Mouse (Mus musculus): ENCODE measurements around the gene Lgr5. TPM values are rescaled to one million over a fixed set of nuclear protein-coding genes. Genes with fewer than 3 reads are reported as not detected.

Gene Lgr5
- polyA plus RNA-seq (2015; fragmentation: Nextera tagmentation; extraction: Ambion mirVana): 12.2 and 14.5 TPM in 2 replicates

- WGBS: under 1% methylated on average over 47 of the region's 47 CpGs
- peaks cover 41% of the 10 kb centered on the region for H3K27me3 ChIP-seq
- ATAC-seq (ENCODE audit: insufficient number of reproducible peaks, low FRiP score, low TSS enrichment, low read depth): peak; percentile 72
Observed at GRCm38 (mm10) chr10:115587301-115587969, at the start of gene Lgr5. TSS of gene Lgr5 (minus strand) at chr10:115587780.

GRCm38 (mm10) chr10:115626678-115627077, 39.1 kb upstream of the Lgr5 start:
- H3K4me2 ChIP-seq (replicated peaks): no peak overlapping the region
- no peak overlapping the region for H3K9ac ChIP-seq
- H3K27ac ChIP-seq (replicated peaks): no peak overlapping the region
- H3K4me3 ChIP-seq (replicated peaks): no peak overlapping the region
- no peaks in the 10 kb centered on the region for H3K36me3 ChIP-seq
- WGBS: 81% methylated on average over 6 of the region's 6 CpGs
- H3K27me3 ChIP-seq: no peaks in the 10 kb centered on the region
- ATAC-seq (ENCODE audit: insufficient number of reproducible peaks, low FRiP score, low TSS enrichment, low read depth): no peak
- peaks cover 5% of the 10 kb centered on the region; the same call in 1 of the 2 replicates for H3K4me1 ChIP-seq
- no peaks in the 10 kb centered on the region for H3K9me3 ChIP-seq (replicated peaks)

More at GRCm38 (mm10) chr10:115587301-115587969, at the start of gene Lgr5:
- peak within 1 kb of the TSS; percentile 95 for H3K4me2 ChIP-seq (replicated peaks)
- H3K27ac ChIP-seq (replicated peaks): no peak within 1 kb of the TSS
- peak within 1 kb of the TSS; percentile 55 for H3K4me3 ChIP-seq (replicated peaks)
- no peaks in the 10 kb centered on the region for H3K36me3 ChIP-seq
- H3K9ac ChIP-seq: peak within 1 kb of the TSS; percentile 23; the same call in 1 of the 2 replicates
- no peaks in the 10 kb centered on the region for H3K9me3 ChIP-seq (replicated peaks)
- peaks cover 32% of the 10 kb centered on the region for H3K4me1 ChIP-seq

- no peaks in the 10 kb centered on the region for H3K36me3 ChIP-seq
- peaks cover 5% of the 10 kb centered on the region; the same call in 1 of the 2 replicates for H3K4me1 ChIP-seq
- no peak for ATAC-seq (ENCODE audit: insufficient number of reproducible peaks, low FRiP score, low TSS enrichment, low read depth)
- H3K4me2 ChIP-seq (replicated peaks): no peak overlapping the region
- no peak overlapping the region for H3K9ac ChIP-seq
- no peak overlapping the region for H3K4me3 ChIP-seq (replicated peaks)
- no peak overlapping the region for H3K27ac ChIP-seq (replicated peaks)
- H3K27me3 ChIP-seq: no peaks in the 10 kb centered on the region
- H3K9me3 ChIP-seq (replicated peaks): no peaks in the 10 kb centered on the region
- 65% methylated on average over 2 of the region's 2 CpGs for WGBS
Observed at GRCm38 (mm10) chr10:115624957-115625356, 37.4 kb upstream of the Lgr5 start.

GRCm38 (mm10) chr10:115623956-115624671, 36.5 kb upstream of the Lgr5 start:
- ATAC-seq (ENCODE audit: insufficient number of reproducible peaks, low FRiP score, low TSS enrichment, low read depth): peak; percentile 39; the same call in 1 of the 2 replicates
- Histone ChIP-seq H3K27ac (replicated peaks) (0 out of 2 replicates have a peak overlapping the region, but pooled peaks have one; percentile 51), H3K9me3 (replicated peaks) (no peaks in the 10 kb centered on the region), H3K4me2 (replicated peaks) (no peak overlapping the region), H3K4me3 (replicated peaks) (no peak overlapping the region), H3K9ac (no peak overlapping the region), H3K4me1 (peaks cover 5% of the 10 kb centered on the region; the same call in 1 of the 2 replicates), H3K36me3 (no peaks in the 10 kb centered on the region), H3K27me3 (no peaks in the 10 kb centered on the region)
- WGBS: 38% methylated on average over 15 of the region's 15 CpGs

GRCm38 (mm10) chr10:115623481-115623880, 35.9 kb upstream of the Lgr5 start:
- no peak for ATAC-seq (ENCODE audit: insufficient number of reproducible peaks, low FRiP score, low TSS enrichment, low read depth)
- no peak overlapping the region for H3K27ac ChIP-seq (replicated peaks)

GRCm38 (mm10) chr10:115618288-115618856, 30.8 kb upstream of the Lgr5 start:
- ATAC-seq (ENCODE audit: insufficient number of reproducible peaks, low FRiP score, low TSS enrichment, low read depth): no peak

More at GRCm38 (mm10) chr10:115623481-115623880, 35.9 kb upstream of the Lgr5 start:
- Histone ChIP-seq H3K36me3 (no peaks in the 10 kb centered on the region), H3K9me3 (replicated peaks) (no peaks in the 10 kb centered on the region), H3K4me3 (replicated peaks) (no peak overlapping the region), H3K27me3 (no peaks in the 10 kb centered on the region), H3K4me2 (replicated peaks) (no peak overlapping the region), H3K4me1 (peaks cover 7% of the 10 kb centered on the region; the same call in 1 of the 2 replicates), H3K9ac (no peak overlapping the region)
- 72% methylated on average over 7 of the region's 7 CpGs for whole genome bisulfite sequencing

GRCm38 (mm10) chr10:115617456-115618287, 30.1 kb upstream of the Lgr5 start:
- no peak overlapping the region for H3K27ac ChIP-seq (replicated peaks)
- 10% methylated on average over 14 of the region's 15 CpGs for WGBS
- H3K27me3 ChIP-seq: no peaks in the 10 kb centered on the region
- no peak for ATAC-seq (ENCODE audit: insufficient number of reproducible peaks, low FRiP score, low TSS enrichment, low read depth)
- H3K4me2 ChIP-seq (replicated peaks): peak overlapping the region; percentile 40
- peaks cover 4% of the 10 kb centered on the region; the same call in 1 of the 2 replicates for H3K4me1 ChIP-seq
- no peak overlapping the region for H3K9ac ChIP-seq
- H3K36me3 ChIP-seq: no peaks in the 10 kb centered on the region
- no peaks in the 10 kb centered on the region for H3K9me3 ChIP-seq (replicated peaks)
- peak overlapping the region; percentile 21 for H3K4me3 ChIP-seq (replicated peaks)

More at GRCm38 (mm10) chr10:115618288-115618856, 30.8 kb upstream of the Lgr5 start:
- Histone ChIP-seq H3K9me3 (replicated peaks) (no peaks in the 10 kb centered on the region), H3K36me3 (no peaks in the 10 kb centered on the region), H3K4me3 (replicated peaks) (peak overlapping the region; percentile 21), H3K27ac (replicated peaks) (no peak overlapping the region), H3K27me3 (no peaks in the 10 kb centered on the region), H3K9ac (no peak overlapping the region), H3K4me2 (replicated peaks) (peak overlapping the region; percentile 40), H3K4me1 (peaks cover 4% of the 10 kb centered on the region; the same call in 1 of the 2 replicates)
- WGBS: 14% methylated on average over 15 of the region's 15 CpGs

- 72% methylated on average over 1 of the region's 1 CpGs for WGBS
- ATAC-seq (ENCODE audit: insufficient number of reproducible peaks, low FRiP score, low TSS enrichment, low read depth): no peak
- no peak overlapping the region for H3K4me3 ChIP-seq (replicated peaks)
- no peak overlapping the region for H3K27ac ChIP-seq (replicated peaks)
- no peaks in the 10 kb centered on the region for H3K27me3 ChIP-seq
- H3K36me3 ChIP-seq: no peaks in the 10 kb centered on the region
- H3K4me1 ChIP-seq: no peaks in the 10 kb centered on the region
- H3K4me2 ChIP-seq (replicated peaks): no peak overlapping the region
- H3K9me3 ChIP-seq (replicated peaks): no peaks in the 10 kb centered on the region
- no peak overlapping the region for H3K9ac ChIP-seq
Observed at GRCm38 (mm10) chr10:115595748-115596147, 8.2 kb upstream of the Lgr5 start.

GRCm38 (mm10) chr10:115593651-115594050, 6.1 kb upstream of the Lgr5 start:
- ATAC-seq (ENCODE audit: insufficient number of reproducible peaks, low FRiP score, low TSS enrichment, low read depth): no peak
- H3K27ac ChIP-seq (replicated peaks): no peak overlapping the region
- H3K36me3 ChIP-seq: no peaks in the 10 kb centered on the region
- no peak overlapping the region for H3K4me3 ChIP-seq (replicated peaks)
- H3K27me3 ChIP-seq: peaks cover 4% of the 10 kb centered on the region
- H3K9me3 ChIP-seq (replicated peaks): no peaks in the 10 kb centered on the region
- no peaks in the 10 kb centered on the region for H3K4me1 ChIP-seq
- no peak overlapping the region for H3K9ac ChIP-seq
- no peak overlapping the region for H3K4me2 ChIP-seq (replicated peaks)
- 81% methylated on average over 6 of the region's 6 CpGs for WGBS

GRCm38 (mm10) chr10:115593221-115593620, 5.6 kb upstream of the Lgr5 start:
- Histone ChIP-seq H3K27me3 (peaks cover 5% of the 10 kb centered on the region), H3K36me3 (no peaks in the 10 kb centered on the region), H3K9ac (no peak overlapping the region), H3K4me3 (replicated peaks) (no peak overlapping the region), H3K4me1 (peaks cover under 1% of the 10 kb centered on the region; the same call in 1 of the 2 replicates), H3K9me3 (replicated peaks) (no peaks in the 10 kb centered on the region), H3K4me2 (replicated peaks) (no peak overlapping the region), H3K27ac (replicated peaks) (no peak overlapping the region)
- no peak for ATAC-seq (ENCODE audit: insufficient number of reproducible peaks, low FRiP score, low TSS enrichment, low read depth)
- WGBS: 25% methylated on average over 11 of the region's 11 CpGs
